Mouse (Mus musculus) olfactory bulb, adult 2 months (tissue): ENCODE data around the gene Grap2.

Source experiments
- CTCF ChIP-seq: fragments of 200-500 bp; IDR thresholded peaks from 2 replicates; pipeline ENCODE4 v1.5.1; 2012; ENCODE audit warnings: low read depth, mild to moderate bottlenecking, low read length, moderate library complexity; ENCODE audit not compliant: insufficient read depth
- POLR2A ChIP-seq: fragments of 200-500 bp; IDR thresholded peaks from 2 replicates; pipeline ENCODE4 v1.6.1; 2012; ENCODE audit warnings: mild to moderate bottlenecking, low read depth, low read length, moderate library complexity; ENCODE audit not compliant: insufficient read depth

GRCm38 (mm10) chr15:80607970-80608369 is 35.6 kb downstream of the Grap2 start:
- TF ChIP-seq POLR2A (no peak), CTCF (no peak)
